Mouse (Mus musculus): ENCODE data around the gene Olfr347. TPM values are rescaled to one million over a fixed set of nuclear protein-coding genes. Genes with fewer than 3 reads are reported as not detected.

The Olfr347 gene
- polyA plus RNA-seq (2014; fragmentation: Illumina TruSeq; extraction: RNeasy Lipid Tissue Mini Kit (QIAGEN cat#74804); ENCODE audit: insufficient read depth, low read depth, low replicate concordance), result not detected

DNA sequence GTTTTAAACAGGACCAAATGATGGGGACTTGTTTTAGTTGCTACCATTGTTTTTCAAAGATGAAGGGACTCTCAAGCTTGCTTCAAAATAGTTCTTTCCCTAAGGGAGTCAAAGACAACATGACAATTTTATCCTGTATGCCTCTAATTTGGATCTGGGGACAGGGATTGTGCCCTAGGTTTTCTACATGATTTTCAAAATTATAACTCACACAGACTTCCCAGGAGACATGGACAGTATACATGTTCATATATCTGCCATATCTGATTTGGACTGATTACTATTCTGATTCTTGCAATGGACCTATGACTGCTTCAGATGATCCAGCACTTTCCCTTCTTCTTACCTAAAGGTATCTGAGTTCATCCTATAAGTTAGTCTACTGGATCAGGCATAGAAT, at the start of gene Olfr347:
Gene Olfr347 (plus strand): TSS at position 301 of the 400 bp plus-strand sequence.

DNA sequence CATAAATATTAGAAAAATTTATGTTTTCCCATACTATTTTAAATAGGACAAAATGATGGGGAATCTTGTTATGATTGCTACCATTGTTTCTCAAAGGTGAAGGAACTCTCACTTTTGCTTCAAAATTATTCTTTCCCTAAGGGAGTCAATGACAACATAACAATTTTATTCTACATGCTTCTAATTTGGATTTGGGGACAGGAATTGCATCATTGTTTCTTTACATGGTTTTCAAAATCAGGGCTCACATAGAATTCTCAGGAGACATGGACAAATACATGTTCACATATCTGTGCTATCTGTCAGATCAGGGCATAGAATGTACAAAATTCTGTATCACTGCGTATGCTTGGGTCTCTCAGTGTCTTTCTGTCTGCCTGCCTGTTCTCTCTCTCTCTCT, 46.2 kb upstream of the Olfr347 start, which contains the start of gene Olfr346:
Gene Olfr346 (plus strand): TSS at position 301 of the 400 bp plus-strand sequence.

DNA sequence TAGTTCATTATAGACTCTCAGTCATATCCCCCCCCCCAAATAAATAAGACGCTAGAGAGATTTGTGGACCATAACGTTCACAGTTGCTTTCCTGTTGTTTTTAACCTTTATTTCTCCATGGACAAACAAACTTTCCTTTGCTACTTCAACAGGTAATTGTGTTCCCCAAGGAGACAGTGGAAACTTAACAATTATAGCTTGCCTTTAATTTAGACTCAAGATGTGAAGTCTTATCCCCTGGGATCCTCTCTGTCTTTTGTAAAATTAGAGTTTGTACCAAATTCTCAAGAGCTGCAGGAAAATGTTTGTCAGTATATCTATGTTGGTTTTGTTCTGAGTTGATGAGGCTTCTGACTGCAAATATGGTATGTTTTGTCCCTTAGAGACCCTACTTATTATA, 52.3 kb downstream of the Olfr347 start, which contains the start of gene Olfr348:
Gene Olfr348 (plus strand): TSS at position 301 of the 400 bp plus-strand sequence.

Other genes starting within 250 kb of the Olfr347 start
- not detected for gene Olfr341, start 249.4 kb upstream of the Olfr347 start, polyA plus RNA-seq (2014; fragmentation: Illumina TruSeq; extraction: RNeasy Lipid Tissue Mini Kit (QIAGEN cat#74804); ENCODE audit: insufficient read depth, low read depth, low replicate concordance)
- gene Olfr342, start 206.9 kb upstream of the Olfr347 start, polyA plus RNA-seq (2014; fragmentation: Illumina TruSeq; extraction: RNeasy Lipid Tissue Mini Kit (QIAGEN cat#74804); ENCODE audit: insufficient read depth, low read depth, low replicate concordance), result not detected
- gene Olfr344, start 165.2 kb upstream of the Olfr347 start, polyA plus RNA-seq (2014; fragmentation: Illumina TruSeq; extraction: RNeasy Lipid Tissue Mini Kit (QIAGEN cat#74804); ENCODE audit: insufficient read depth, low read depth, low replicate concordance), result not detected
- gene Olfr345, start 91.9 kb upstream of the Olfr347 start, polyA plus RNA-seq (2014; fragmentation: Illumina TruSeq; extraction: RNeasy Lipid Tissue Mini Kit (QIAGEN cat#74804); ENCODE audit: insufficient read depth, low read depth, low replicate concordance), result not detected
- not detected for gene Olfr346, start 46.1 kb upstream of the Olfr347 start, polyA plus RNA-seq (2014; fragmentation: Illumina TruSeq; extraction: RNeasy Lipid Tissue Mini Kit (QIAGEN cat#74804); ENCODE audit: insufficient read depth, low read depth, low replicate concordance)
- gene Olfr348, start 52.4 kb downstream of the Olfr347 start, polyA plus RNA-seq (2014; fragmentation: Illumina TruSeq; extraction: RNeasy Lipid Tissue Mini Kit (QIAGEN cat#74804); ENCODE audit: insufficient read depth, low read depth, low replicate concordance), result not detected
- not detected for gene Olfr50, start 58.6 kb downstream of the Olfr347 start, polyA plus RNA-seq (2014; fragmentation: Illumina TruSeq; extraction: RNeasy Lipid Tissue Mini Kit (QIAGEN cat#74804); ENCODE audit: insufficient read depth, low read depth, low replicate concordance)
- gene Olfr3, start 85.1 kb downstream of the Olfr347 start, polyA plus RNA-seq (2014; fragmentation: Illumina TruSeq; extraction: RNeasy Lipid Tissue Mini Kit (QIAGEN cat#74804); ENCODE audit: insufficient read depth, low read depth, low replicate concordance), result not detected
- not detected for gene Olfr350, start 114.4 kb downstream of the Olfr347 start, polyA plus RNA-seq (2014; fragmentation: Illumina TruSeq; extraction: RNeasy Lipid Tissue Mini Kit (QIAGEN cat#74804); ENCODE audit: insufficient read depth, low read depth, low replicate concordance)
- gene Olfr351, start 130.8 kb downstream of the Olfr347 start, polyA plus RNA-seq (2014; fragmentation: Illumina TruSeq; extraction: RNeasy Lipid Tissue Mini Kit (QIAGEN cat#74804); ENCODE audit: insufficient read depth, low read depth, low replicate concordance), result not detected
- gene Olfr352, start 136.6 kb downstream of the Olfr347 start, polyA plus RNA-seq (2014; fragmentation: Illumina TruSeq; extraction: RNeasy Lipid Tissue Mini Kit (QIAGEN cat#74804); ENCODE audit: insufficient read depth, low read depth, low replicate concordance), result not detected
- gene Olfr353, start 161.0 kb downstream of the Olfr347 start, polyA plus RNA-seq (2014; fragmentation: Illumina TruSeq; extraction: RNeasy Lipid Tissue Mini Kit (QIAGEN cat#74804); ENCODE audit: insufficient read depth, low read depth, low replicate concordance), result not detected
- not detected for gene Olfr354, start 173.8 kb downstream of the Olfr347 start, polyA plus RNA-seq (2014; fragmentation: Illumina TruSeq; extraction: RNeasy Lipid Tissue Mini Kit (QIAGEN cat#74804); ENCODE audit: insufficient read depth, low read depth, low replicate concordance)
- gene Olfr355, start 197.0 kb downstream of the Olfr347 start, polyA plus RNA-seq (2014; fragmentation: Illumina TruSeq; extraction: RNeasy Lipid Tissue Mini Kit (QIAGEN cat#74804); ENCODE audit: insufficient read depth, low read depth, low replicate concordance), result not detected
- not detected for gene Olfr356, start 205.2 kb downstream of the Olfr347 start, polyA plus RNA-seq (2014; fragmentation: Illumina TruSeq; extraction: RNeasy Lipid Tissue Mini Kit (QIAGEN cat#74804); ENCODE audit: insufficient read depth, low read depth, low replicate concordance)